Mouse (Mus musculus) spleen, adult 2 months (tissue): ENCODE data around the gene Cdkn2d. TPM values are rescaled to one million over a fixed set of nuclear protein-coding genes. Genes with fewer than 3 reads are reported as not detected.
"Not testable (repeated sequence)": the region's sequence is repeated elsewhere in the genome, so short reads cannot be mapped to it uniquely, and the experiment has no call there.

Experiments
- DNase-seq, 2 experiments: peaks; one replicate each; pipeline versions ENCODE4 v3.0.0 to v3.0.0-alpha.2; 2012 to 2021; ENCODE audit warnings: low spot score in 2 of 2, low read depth in 1 of 2
- H3K27ac ChIP-seq: fragments of 200-500 bp; 2 replicates; pipeline ENCODE4 v1.5.1; 2012; ENCODE audit warnings: low read length, inconsistent platforms; ENCODE audit not compliant: insufficient read depth
- H3K27me3 ChIP-seq: fragments of 200-500 bp; 2 replicates; pipeline ENCODE4 v1.6.1; 2012; ENCODE audit warnings: mild to moderate bottlenecking, moderate library complexity, low read length, inconsistent platforms; ENCODE audit not compliant: control insufficient read depth, insufficient read depth
- H3K36me3 ChIP-seq: fragments of 200-500 bp; 2 replicates; pipeline ENCODE4 v1.6.1; 2012; ENCODE audit warnings: mild to moderate bottlenecking, low read length, inconsistent platforms; ENCODE audit not compliant: control insufficient read depth, insufficient read depth
- H3K4me1 ChIP-seq: fragments of 200-500 bp; 2 replicates; pipeline ENCODE4 v1.6.1; 2011; ENCODE audit warnings: inconsistent platforms; ENCODE audit not compliant: control insufficient read depth, insufficient read depth, insufficient read length
- H3K4me3 ChIP-seq: fragments of 200-500 bp; 2 replicates; pipeline ENCODE4 v1.5.1; 2011; ENCODE audit warnings: mild to moderate bottlenecking, inconsistent platforms; ENCODE audit not compliant: insufficient read depth, insufficient read length; ENCODE audit errors: extremely low read depth
- CTCF ChIP-seq: fragments of 200-500 bp; IDR thresholded peaks from 2 replicates; pipeline ENCODE4 v1.5.1; 2011; ENCODE audit warnings: mild to moderate bottlenecking, inconsistent platforms; ENCODE audit not compliant: insufficient read depth, insufficient read length, insufficient replicate concordance; ENCODE audit errors: extremely low read depth
- POLR2A ChIP-seq: fragments of 200-500 bp; IDR thresholded peaks from 2 replicates; pipeline ENCODE4 v1.6.1; 2011; ENCODE audit warnings: low read depth, low read length, inconsistent platforms
- WGBS: fragments of 180-500 bp; shearing (Covaris S2); methylation state at CpG from one replicate; pipeline ENCODE4 v1.1.7; 2018; 5-methylcytosine and 5-hydroxymethylcytosine counted together
- polyA plus RNA-seq: library from polyadenylated mRNA; depleted of rRNA; stranded (reverse); fragments of >200 nt; gene quantifications from 2 replicates; pipeline ENCODE4 v1.2.3, GENCODE M21; 2012

The Cdkn2d gene
- polyA plus RNA-seq, 1 experiment = 87.4 TPM

- peaks cover 21% of the 10 kb centered on the region; the same call in 1 of the 2 replicates for H3K4me1 ChIP-seq
- no peak for DNase-seq
- H3K4me3 ChIP-seq = no peak overlapping the region
- 56% methylated on average over 6 of the region's 6 CpGs for WGBS
- H3K27me3 ChIP-seq = no peaks in the 10 kb centered on the region
- no peaks in the 10 kb centered on the region for H3K36me3 ChIP-seq
- no peak for TF ChIP-seq CTCF
- TF ChIP-seq POLR2A = no peak
- no peak overlapping the region for H3K27ac ChIP-seq
Observed at GRCm38 (mm10) chr9:21260491-21261040, 30.6 kb downstream of the Cdkn2d start.

- not testable (repeated sequence) for DNase-seq, H3K4me3 ChIP-seq, H3K27ac ChIP-seq, H3K36me3 ChIP-seq, H3K27me3 ChIP-seq, H3K4me1 ChIP-seq
- WGBS = 96% methylated on average over 4 of the region's 4 CpGs
Observed at GRCm38 (mm10) chr9:21256349-21256748, 34.9 kb downstream of the Cdkn2d start.

GRCm38 (mm10) chr9:21254690-21255089, 36.5 kb downstream of the Cdkn2d start:
- DNase-seq = no peak
- Histone ChIP-seq H3K36me3 (no peaks in the 10 kb centered on the region), H3K4me1 (no peaks in the 10 kb centered on the region), H3K27ac (no peak overlapping the region), H3K27me3 (no peaks in the 10 kb centered on the region), H3K4me3 (no peak overlapping the region)
- TF ChIP-seq CTCF = no peak
- no peak for TF ChIP-seq POLR2A

- Histone ChIP-seq H3K36me3 (no peaks in the 10 kb centered on the region), H3K4me1 (no peaks in the 10 kb centered on the region), H3K27ac (no peak overlapping the region), H3K27me3 (peaks cover 9% of the 10 kb centered on the region; the same call in 1 of the 2 replicates), H3K4me3 (no peak overlapping the region)
- TF ChIP-seq POLR2A (no peak), CTCF (no peak)
- 85% methylated on average over 13 of the region's 13 CpGs for WGBS
- no peak for DNase-seq
Observed at GRCm38 (mm10) chr9:21251116-21251735, 40.0 kb downstream of the Cdkn2d start.

GRCm38 (mm10) chr9:21250509-21250908, 40.7 kb downstream of the Cdkn2d start:
- H3K4me1 ChIP-seq = no peaks in the 10 kb centered on the region
- no peak for TF ChIP-seq CTCF
- TF ChIP-seq POLR2A = no peak
- H3K36me3 ChIP-seq = no peaks in the 10 kb centered on the region
- WGBS = 72% methylated on average over 2 of the region's 2 CpGs
- no peak for DNase-seq
- no peak overlapping the region for H3K4me3 ChIP-seq
- peaks cover 9% of the 10 kb centered on the region; the same call in 1 of the 2 replicates for H3K27me3 ChIP-seq
- no peak overlapping the region for H3K27ac ChIP-seq

GRCm38 (mm10) chr9:21249629-21250508, 41.3 kb downstream of the Cdkn2d start:
- no peaks in the 10 kb centered on the region for H3K36me3 ChIP-seq
- H3K4me3 ChIP-seq = no peak overlapping the region
- peaks cover 9% of the 10 kb centered on the region; the same call in 1 of the 2 replicates for H3K27me3 ChIP-seq
- no peak overlapping the region for H3K27ac ChIP-seq
- WGBS = 42% methylated on average over 17 of the region's 17 CpGs
- no peak for DNase-seq
- TF ChIP-seq CTCF (no peak), POLR2A (no peak)
- peaks cover 1% of the 10 kb centered on the region for H3K4me1 ChIP-seq
